21 mouse cellular contexts compared by ENCODE assay signal in genomic region chr6:35362596-35362995, GRCm38 (mm10). TPM values are rescaled to one million over a fixed set of nuclear protein-coding genes. Genes with fewer than 3 reads are reported as not detected.
DNase-seq lines count a peak whose midpoint lies in the region; ATAC-seq lines count a peak whose summit lies in the region.
"Had no signal": no experiment of that assay in that cellular context is flagged by ENCODE, and none has a peak within 500 bp of the region (broad histone marks: within the 10 kb centered on the region; RNA-seq: fewer than 3 reads in every experiment).

No protein-coding gene starts in this region.

- no peak overlapping the region for H3K4me2 ChIP-seq in forebrain, embryonic 11.5 days (ENCODE audit: low read depth, low read length, severe bottlenecking)
- H3K4me2 ChIP-seq in forebrain, embryonic 15.5 days (replicated peaks) = no peak overlapping the region
- peak overlapping the region; percentile 58 for H3K4me2 ChIP-seq in heart, embryonic 15.5 days
- no peak overlapping the region for H3K4me2 ChIP-seq in limb, embryonic 11.5 days (ENCODE audit: low read depth, severe bottlenecking)
- H3K4me2 ChIP-seq: intestine, embryonic 15.5 days; liver, embryonic 13.5 days; neural tube, embryonic 13.5 days had no signal

- no peak overlapping the region for H3K27ac ChIP-seq in forebrain, embryonic 11.5 days (ENCODE audit: low read depth, low read length)
- H3K27ac ChIP-seq in forebrain, embryonic 15.5 days (replicated peaks) = no peak overlapping the region
- peak overlapping the region; percentile 50 for H3K27ac ChIP-seq in heart, embryonic 15.5 days
- peak overlapping the region; percentile 18; the same call in 1 of the 2 replicates for H3K27ac ChIP-seq in limb, embryonic 11.5 days (replicated peaks; ENCODE audit: low read depth, low read length)
- H3K27ac ChIP-seq: hindbrain, embryonic 10.5 days; intestine, embryonic 15.5 days; liver, embryonic 13.5 days; neural tube, embryonic 13.5 days had no signal

- DNase-seq in forebrain, embryonic 11.5 days (ENCODE audit: low spot score) = peak; percentile 33
- DNase-seq in heart, adult 18-20 months = peak; percentile 76 to 81
- DNase-seq in limb, embryonic 11.5 days (ENCODE audit: low spot score) = no peak
- no peak for DNase-seq in testis, postnatal 14 days (ENCODE audit: low spot score)
- no peak for DNase-seq in neural tube, embryonic 10.5 days (ENCODE audit: extremely low spot score, low spot score)
- DNase-seq: adrenal gland, postnatal 14 days; cerebellum, adult 2 months; kidney, postnatal 10 days; layer of hippocampus, adult 9-11 months; liver, embryonic 13.5 days; lung, postnatal 14 days; thymus, postnatal 25 days had no signal

- no peaks in the 10 kb centered on the region for H3K9me3 ChIP-seq in forebrain, embryonic 11.5 days (ENCODE audit: control insufficient read depth, low read length)
- no peaks in the 10 kb centered on the region for H3K9me3 ChIP-seq in forebrain, embryonic 15.5 days
- H3K9me3 ChIP-seq in heart, embryonic 15.5 days (replicated peaks) = no peaks in the 10 kb centered on the region
- no peaks in the 10 kb centered on the region for H3K9me3 ChIP-seq in limb, embryonic 11.5 days (ENCODE audit: control insufficient read depth, low read length)
- H3K9me3 ChIP-seq: hindbrain, embryonic 10.5 days; intestine, embryonic 15.5 days; liver, embryonic 13.5 days; neural tube, embryonic 13.5 days had no signal

- no peaks in the 10 kb centered on the region for H3K27me3 ChIP-seq in forebrain, embryonic 11.5 days (ENCODE audit: control insufficient read depth, insufficient read depth, low read length)
- no peaks in the 10 kb centered on the region for H3K27me3 ChIP-seq in forebrain, embryonic 15.5 days
- no peaks in the 10 kb centered on the region for H3K27me3 ChIP-seq in heart, embryonic 15.5 days
- no peaks in the 10 kb centered on the region for H3K27me3 ChIP-seq in limb, embryonic 11.5 days (ENCODE audit: control insufficient read depth, insufficient read depth, low read length)
- H3K27me3 ChIP-seq: CH12.LX; intestine, embryonic 15.5 days; liver, embryonic 13.5 days; neural tube, embryonic 13.5 days had no signal

- H3K4me1 ChIP-seq in forebrain, embryonic 11.5 days (replicated peaks; ENCODE audit: control insufficient read depth, insufficient read depth, low read length) = no peaks in the 10 kb centered on the region
- H3K4me1 ChIP-seq in forebrain, embryonic 15.5 days = no peaks in the 10 kb centered on the region
- H3K4me1 ChIP-seq in heart, embryonic 15.5 days (replicated peaks) = peaks cover 9% of the 10 kb centered on the region
- H3K4me1 ChIP-seq in limb, embryonic 11.5 days (ENCODE audit: control insufficient read depth, insufficient read depth, low read length) = no peaks in the 10 kb centered on the region
- H3K4me1 ChIP-seq: hindbrain, embryonic 10.5 days; intestine, embryonic 15.5 days; liver, embryonic 13.5 days; neural tube, embryonic 13.5 days had no signal

- 67% methylated on average over 9 of the region's 9 CpGs for WGBS in forebrain, embryonic 11.5 days
- 65% methylated on average over 9 of the region's 9 CpGs for WGBS in forebrain, embryonic 15.5 days
- 25% methylated on average over 9 of the region's 9 CpGs for WGBS in heart, embryonic 15.5 days
- WGBS in limb, embryonic 11.5 days = 65% methylated on average over 9 of the region's 9 CpGs

- H3K36me3 ChIP-seq in forebrain, embryonic 11.5 days (ENCODE audit: control insufficient read depth, insufficient read depth, low read length) = no peaks in the 10 kb centered on the region
- H3K36me3 ChIP-seq in forebrain, embryonic 15.5 days = no peaks in the 10 kb centered on the region
- H3K36me3 ChIP-seq in heart, embryonic 15.5 days = no peaks in the 10 kb centered on the region
- no peaks in the 10 kb centered on the region for H3K36me3 ChIP-seq in limb, embryonic 11.5 days (ENCODE audit: control insufficient read depth, insufficient read depth, low read length)
- H3K36me3 ChIP-seq: hindbrain, embryonic 10.5 days; intestine, embryonic 15.5 days; liver, embryonic 13.5 days; neural tube, embryonic 13.5 days had no signal

- H3K4me3 ChIP-seq in forebrain, embryonic 11.5 days (ENCODE audit: low read depth, low read length) = no peak overlapping the region
- H3K4me3 ChIP-seq in forebrain, embryonic 15.5 days = no peak overlapping the region
- peak overlapping the region; percentile 24 for H3K4me3 ChIP-seq in heart, embryonic 15.5 days
- H3K4me3 ChIP-seq in limb, embryonic 11.5 days (ENCODE audit: low read depth, low read length) = no peak overlapping the region
- H3K4me3 ChIP-seq: erythroblast, embryonic 14.5 days; hindbrain, embryonic 10.5 days; intestine, embryonic 15.5 days; liver, embryonic 13.5 days; neural tube, embryonic 13.5 days had no signal

- H3K9ac ChIP-seq in forebrain, embryonic 11.5 days (ENCODE audit: low read length) = no peak overlapping the region
- no peak overlapping the region for H3K9ac ChIP-seq in forebrain, embryonic 15.5 days (replicated peaks)
- peak overlapping the region; percentile 8; the same call in 1 of the 2 replicates for H3K9ac ChIP-seq in heart, embryonic 15.5 days
- no peak overlapping the region for H3K9ac ChIP-seq in limb, embryonic 11.5 days (ENCODE audit: low read length)
- H3K9ac ChIP-seq: intestine, embryonic 15.5 days; liver, embryonic 13.5 days; neural tube, embryonic 13.5 days had no signal

- no peak for ATAC-seq in forebrain, embryonic 11.5 days (replicated peaks; ENCODE audit: low FRiP score)
- ATAC-seq in forebrain, embryonic 15.5 days (replicated peaks) = no peak
- ATAC-seq in heart, embryonic 15.5 days (replicated peaks; ENCODE audit: insufficient number of reproducible peaks, insufficient read depth, low FRiP score, low read depth) = peak; percentile 64; the same call in 1 of the 2 replicates
- ATAC-seq in limb, embryonic 11.5 days (ENCODE audit: insufficient number of reproducible peaks, low FRiP score, low TSS enrichment, low read depth) = no peak
- ATAC-seq in frontal cortex, adult (ENCODE audit: low TSS enrichment) = no peak
- ATAC-seq: intestine, embryonic 15.5 days had no signal

RNA-seq across cellular contexts. Expression of gene Fam180a, which starts 36.7 kb away (rescaled TPM):
- not detected in 2 replicates for polyA plus RNA-seq in forebrain, embryonic 11.5 days (2014; fragmentation: Nextera tagmentation; extraction: Ambion mirVana)
- polyA plus RNA-seq in forebrain, embryonic 15.5 days (2015; fragmentation: Nextera tagmentation; extraction: Ambion mirVana) = 0.34 and 0.56 TPM in 2 replicates
- 1 to 10 TPM in 1 of 2 experiments, under 1 TPM in 1; 0.79 to 1.1 TPM for total RNA-seq in heart, adult 18-20 months (2021)
- 0.75 and 1.0 TPM in 2 replicates for polyA plus RNA-seq in heart, embryonic 15.5 days (2015; fragmentation: Nextera tagmentation; extraction: Ambion mirVana)
- polyA plus RNA-seq in limb, embryonic 11.5 days (2014; fragmentation: Nextera tagmentation; extraction: Ambion mirVana) = not detected in 2 replicates
- total RNA-seq: CH12.LX; megakaryocyte-erythroid progenitor cell, adult 5-6 weeks had no signal
- polyA plus RNA-seq: erythroblast, embryonic 14.5 days; hindbrain, embryonic 10.5 days had no signal

RNA-seq across cellular contexts. Expression of gene Slc13a4, which starts 54.7 kb away (rescaled TPM):
- 0.15 and 0.32 TPM in 2 replicates for polyA plus RNA-seq in forebrain, embryonic 11.5 days (2014; fragmentation: Nextera tagmentation; extraction: Ambion mirVana)
- 3.1 and 3.7 TPM in 2 replicates for polyA plus RNA-seq in forebrain, embryonic 15.5 days (2015; fragmentation: Nextera tagmentation; extraction: Ambion mirVana)
- under 1 TPM; 0.07 to 0.21 TPM for total RNA-seq in heart, adult 18-20 months (2021)
- polyA plus RNA-seq in heart, embryonic 15.5 days (2015; fragmentation: Nextera tagmentation; extraction: Ambion mirVana) = 0.67 and 0.72 TPM in 2 replicates
- 0.13 and 0.24 TPM in 2 replicates for polyA plus RNA-seq in limb, embryonic 11.5 days (2014; fragmentation: Nextera tagmentation; extraction: Ambion mirVana)
- total RNA-seq: CH12.LX; megakaryocyte-erythroid progenitor cell, adult 5-6 weeks had no signal
- polyA plus RNA-seq: erythroblast, embryonic 14.5 days had no signal

Comparison
In these comparisons a context has a peak if more than half of its experiments do, and no peak if none do; other contexts are left out.
1. DNase-seq: peak in forebrain, embryonic 11.5 days (single experiment) and heart, adult 18-20 months (2 of 2); none in limb, embryonic 11.5 days (single experiment), testis, postnatal 14 days (single experiment) and neural tube, embryonic 10.5 days (single experiment).
2. H3K27ac ChIP-seq: peak in heart, embryonic 15.5 days (single experiment) and limb, embryonic 11.5 days (single experiment); none in forebrain, embryonic 11.5 days (single experiment) and forebrain, embryonic 15.5 days (single experiment).